Mouse (Mus musculus) forebrain, embryonic 14.5 days (tissue): ENCODE data around the gene Igf2r. TPM values are rescaled to one million over a fixed set of nuclear protein-coding genes. Genes with fewer than 3 reads are reported as not detected.

Experiments
- ATAC-seq: fragments of 200-750 bp; cut with Nextera tagmentation; 2 replicates; pipeline ENCODE4 v1.8.0; 2017; ENCODE audit warnings: mild to moderate bottlenecking, moderate library complexity
- DNase-seq: peaks from one replicate; pipeline ENCODE4 v3.0.0-alpha.2; 2015; ENCODE audit warnings: low spot score
- H3K27ac ChIP-seq: fragments of 300-500 bp; sonication (generic); 2 replicates; pipeline ENCODE4 v1.5.1; 2014; ENCODE audit warnings: low read depth, mild to moderate bottlenecking, control low read depth, low read length, moderate library complexity
- H3K27me3 ChIP-seq: fragments of 300-500 bp; sonication (generic); replicated peaks from 2 replicates; pipeline ENCODE4 v1.6.1; 2014; ENCODE audit warnings: low read length, control low read depth, mixed read lengths; ENCODE audit not compliant: control insufficient read depth, insufficient read depth
- H3K36me3 ChIP-seq: fragments of 300-500 bp; sonication (generic); 2 replicates; pipeline ENCODE4 v1.6.1; 2014; ENCODE audit warnings: low read length, control low read depth; ENCODE audit not compliant: control insufficient read depth, insufficient read depth
- H3K4me1 ChIP-seq: fragments of 300-500 bp; sonication (generic); 2 replicates; pipeline ENCODE4 v1.6.1; 2014; ENCODE audit warnings: antibody characterized with exemption, low read length, control low read depth; ENCODE audit not compliant: control insufficient read depth, insufficient read depth
- H3K4me2 ChIP-seq: fragments of 300-500 bp; sonication (generic); 2 replicates; pipeline ENCODE4 v1.6.1; 2014; ENCODE audit warnings: mild to moderate bottlenecking, control low read depth, low read length
- H3K4me3 ChIP-seq: fragments of 300-500 bp; sonication (generic); 2 replicates; pipeline ENCODE4 v1.5.1; 2014; ENCODE audit warnings: low read depth, low read length, control low read depth
- H3K9ac ChIP-seq: fragments of 300-500 bp; sonication (generic); 2 replicates; pipeline ENCODE4 v1.6.1; 2014; ENCODE audit warnings: mild to moderate bottlenecking, low read length, control low read depth, moderate library complexity
- H3K9me3 ChIP-seq: fragments of 300-500 bp; sonication (generic); replicated peaks from 2 replicates; pipeline ENCODE4 v1.6.1; 2016; ENCODE audit warnings: low read length, control low read depth, mixed read lengths; ENCODE audit not compliant: control insufficient read depth
- WGBS: fragments of 180-500 bp; shearing (Covaris S2); extraction: QIAGEN DNeasy Blood & Tissue Kit; methylation state at CpG from one replicate; pipeline ENCODE4 v1.1.7; 2014; 5-methylcytosine and 5-hydroxymethylcytosine counted together
- polyA plus RNA-seq: library from polyadenylated mRNA; unstranded; fragments of >200 nt; fragmentation: Nextera tagmentation; extraction: Ambion mirVana; gene quantifications from 2 replicates; pipeline ENCODE4 v1.2.1, GENCODE M21; 2014

The Igf2r gene
- polyA plus RNA-seq, 1 experiment from 2014 or later, result 9.6 TPM

- no peak for ATAC-seq
- no peaks in the 10 kb centered on the region for H3K36me3 ChIP-seq
- no peak overlapping the region for H3K9ac ChIP-seq
- H3K4me2 ChIP-seq, result no peak overlapping the region
- H3K4me3 ChIP-seq, result no peak overlapping the region
- H3K9me3 ChIP-seq, result 0 out of 2 replicates have a peak, but pooled peaks cover 2% of the 10 kb centered on the region
- no peaks in the 10 kb centered on the region for H3K4me1 ChIP-seq
- 66% methylated on average over 4 of the region's 4 CpGs for WGBS
- DNase-seq, result no peak
- no peaks in the 10 kb centered on the region for H3K27me3 ChIP-seq
- no peak overlapping the region for H3K27ac ChIP-seq
These were observed 134.7 kb downstream of the Igf2r start for GRCm38 (mm10) chr17:12634814-12635213.

Other genes with a start within 250 kb of the Igf2r start
- 1.3 and 2.6 TPM in 2 replicates for gene Slc22a2, start 185.5 kb downstream of the Igf2r start, polyA plus RNA-seq
- gene Slc22a1, start 93.8 kb downstream of the Igf2r start, polyA plus RNA-seq, result not detected in 2 replicates
- gene Mas1, start 98.5 kb upstream of the Igf2r start, polyA plus RNA-seq, result 0.43 TPM in 1 of 2 replicates, not detected in the other
- not detected in 2 replicates for gene Mrgprh, start 106.4 kb upstream of the Igf2r start, polyA plus RNA-seq
- 1.5 and 2.2 TPM in 2 replicates for gene Pnldc1, start 140.6 kb upstream of the Igf2r start, polyA plus RNA-seq
- gene Tcp1, start 146.0 kb upstream of the Igf2r start, polyA plus RNA-seq, result 462 and 494 TPM in 2 replicates
- gene Mrpl18, start 146.7 kb upstream of the Igf2r start, polyA plus RNA-seq, result 113 and 128 TPM in 2 replicates
- gene Acat3, start 170.9 kb upstream of the Igf2r start, polyA plus RNA-seq, result 0.33 and 0.82 TPM in 2 replicates
- gene Acat2, start 191.1 kb upstream of the Igf2r start, polyA plus RNA-seq, result 211 and 216 TPM in 2 replicates
- gene Wtap, start 224.5 kb upstream of the Igf2r start, polyA plus RNA-seq, result 161 and 166 TPM in 2 replicates
- gene Sod2, start 237.2 kb upstream of the Igf2r start, polyA plus RNA-seq, result 147 and 155 TPM in 2 replicates